Mouse (Mus musculus): ENCODE measurements at regions not wholly inside any gene's neighbourhood (a gene's known extent, or its start where the extent isn't known, plus 50 kb on each side); places are given as distances from the start of the nearest gene placed in this dataset.

- H3K4me1 ChIP-seq (replicated peaks; ENCODE audit: control insufficient read depth, insufficient read depth, low read length), result no peaks in the 10 kb centered on the region
- DNase-seq (ENCODE audit: low spot score) (no peak), ATAC-seq (replicated peaks; ENCODE audit: low FRiP score) (no peak)
- H3K4me2 ChIP-seq, result no peak overlapping the region
- H3K36me3 ChIP-seq (ENCODE audit: control insufficient read depth, insufficient read depth, low read length), result no peaks in the 10 kb centered on the region
- no peak overlapping the region for H3K4me3 ChIP-seq (ENCODE audit: low read depth, low read length)
- no peak overlapping the region for H3K9ac ChIP-seq (ENCODE audit: low read depth, low read length)
- no peaks in the 10 kb centered on the region for H3K9me3 ChIP-seq (ENCODE audit: control insufficient read depth, low read length)
- H3K27ac ChIP-seq (ENCODE audit: low read depth, low read length), result no peak overlapping the region
- no peaks in the 10 kb centered on the region for H3K27me3 ChIP-seq (replicated peaks; ENCODE audit: control insufficient read depth, insufficient read depth, low read length)
- WGBS, result 73% methylated on average over 11 of the region's 11 CpGs
These were observed 292.1 kb downstream of the Plpp3 start for GRCm38 (mm10) chr4:105449046-105449860.

- Histone ChIP-seq H3K9ac (ENCODE audit: low read depth, low read length) (no peak overlapping the region), H3K27me3 (replicated peaks; ENCODE audit: control insufficient read depth, insufficient read depth, low read length) (no peaks in the 10 kb centered on the region), H3K36me3 (ENCODE audit: control insufficient read depth, insufficient read depth, low read length) (no peaks in the 10 kb centered on the region), H3K27ac (ENCODE audit: low read depth, low read length) (no peak overlapping the region), H3K4me3 (ENCODE audit: low read depth, low read length) (no peak overlapping the region), H3K9me3 (ENCODE audit: control insufficient read depth, low read length) (no peaks in the 10 kb centered on the region), H3K4me2 (no peak overlapping the region), H3K4me1 (replicated peaks; ENCODE audit: control insufficient read depth, insufficient read depth, low read length) (no peaks in the 10 kb centered on the region)
- ATAC-seq (replicated peaks; ENCODE audit: low FRiP score) (no peak), DNase-seq (ENCODE audit: low spot score) (no peak)
- WGBS, result 84% methylated on average over 4 of the region's 4 CpGs
These were observed 293.7 kb downstream of the Plpp3 start for GRCm38 (mm10) chr4:105450881-105451280.

- Histone ChIP-seq H3K27me3 (replicated peaks; ENCODE audit: control insufficient read depth, insufficient read depth, low read length) (no peaks in the 10 kb centered on the region), H3K4me3 (ENCODE audit: low read depth, low read length) (no peak overlapping the region), H3K36me3 (ENCODE audit: control insufficient read depth, insufficient read depth, low read length) (no peaks in the 10 kb centered on the region), H3K4me2 (no peak overlapping the region), H3K27ac (ENCODE audit: low read depth, low read length) (no peak overlapping the region), H3K9ac (ENCODE audit: low read depth, low read length) (no peak overlapping the region), H3K9me3 (ENCODE audit: control insufficient read depth, low read length) (no peaks in the 10 kb centered on the region), H3K4me1 (replicated peaks; ENCODE audit: control insufficient read depth, insufficient read depth, low read length) (no peaks in the 10 kb centered on the region)
- ATAC-seq (replicated peaks; ENCODE audit: low FRiP score) (no peak), DNase-seq (ENCODE audit: low spot score) (no peak)
- WGBS, result 80% methylated on average over 2 of the region's 2 CpGs
These were observed 294.7 kb downstream of the Plpp3 start for GRCm38 (mm10) chr4:105451871-105452270.

- Histone ChIP-seq H3K27ac (ENCODE audit: low read depth, low read length) (no peak overlapping the region), H3K9ac (ENCODE audit: low read depth, low read length) (no peak overlapping the region), H3K4me2 (no peak overlapping the region), H3K9me3 (ENCODE audit: control insufficient read depth, low read length) (no peaks in the 10 kb centered on the region), H3K4me1 (replicated peaks; ENCODE audit: control insufficient read depth, insufficient read depth, low read length) (no peaks in the 10 kb centered on the region), H3K27me3 (replicated peaks; ENCODE audit: control insufficient read depth, insufficient read depth, low read length) (no peaks in the 10 kb centered on the region), H3K4me3 (ENCODE audit: low read depth, low read length) (no peak overlapping the region), H3K36me3 (ENCODE audit: control insufficient read depth, insufficient read depth, low read length) (no peaks in the 10 kb centered on the region)
- ATAC-seq (replicated peaks; ENCODE audit: low FRiP score) (no peak), DNase-seq (ENCODE audit: low spot score) (no peak)
- WGBS, result 78% methylated on average over 11 of the region's 11 CpGs
These were observed 299.9 kb downstream of the Plpp3 start for GRCm38 (mm10) chr4:105456955-105457621.

- Histone ChIP-seq H3K36me3 (ENCODE audit: control insufficient read depth, insufficient read depth, low read length) (no peaks in the 10 kb centered on the region), H3K4me1 (replicated peaks; ENCODE audit: control insufficient read depth, insufficient read depth, low read length) (no peaks in the 10 kb centered on the region), H3K27me3 (replicated peaks; ENCODE audit: control insufficient read depth, insufficient read depth, low read length) (no peaks in the 10 kb centered on the region), H3K9ac (ENCODE audit: low read depth, low read length) (no peak overlapping the region), H3K4me3 (ENCODE audit: low read depth, low read length) (no peak overlapping the region), H3K27ac (ENCODE audit: low read depth, low read length) (no peak overlapping the region), H3K9me3 (ENCODE audit: control insufficient read depth, low read length) (no peaks in the 10 kb centered on the region), H3K4me2 (no peak overlapping the region)
- ATAC-seq (replicated peaks; ENCODE audit: low FRiP score) (no peak), DNase-seq (ENCODE audit: low spot score) (no peak)
- 70% methylated on average over 3 of the region's 3 CpGs for WGBS
These were observed 303.0 kb downstream of the Plpp3 start for GRCm38 (mm10) chr4:105459991-105460688.

GRCm38 (mm10) chr4:105460689-105461005 lies 303.5 kb downstream of the Plpp3 start:
- H3K4me1 ChIP-seq (replicated peaks; ENCODE audit: control insufficient read depth, insufficient read depth, low read length), result no peaks in the 10 kb centered on the region
- no peak overlapping the region for H3K4me2 ChIP-seq
- no peak overlapping the region for H3K27ac ChIP-seq (ENCODE audit: low read depth, low read length)
- H3K27me3 ChIP-seq (replicated peaks; ENCODE audit: control insufficient read depth, insufficient read depth, low read length), result no peaks in the 10 kb centered on the region
- DNase-seq (ENCODE audit: low spot score) (no peak), ATAC-seq (replicated peaks; ENCODE audit: low FRiP score) (no peak)
- no peak overlapping the region for H3K4me3 ChIP-seq (ENCODE audit: low read depth, low read length)
- H3K9me3 ChIP-seq (ENCODE audit: control insufficient read depth, low read length), result no peaks in the 10 kb centered on the region
- no peak overlapping the region for H3K9ac ChIP-seq (ENCODE audit: low read depth, low read length)
- WGBS, result 68% methylated on average over 2 of the region's 2 CpGs
- H3K36me3 ChIP-seq (ENCODE audit: control insufficient read depth, insufficient read depth, low read length), result no peaks in the 10 kb centered on the region

GRCm38 (mm10) chr4:105467811-105468210 lies 310.7 kb downstream of the Plpp3 start:
- no peaks in the 10 kb centered on the region for H3K9me3 ChIP-seq (ENCODE audit: control insufficient read depth, low read length)
- WGBS, result 80% methylated on average over 7 of the region's 7 CpGs
- H3K27me3 ChIP-seq (replicated peaks; ENCODE audit: control insufficient read depth, insufficient read depth, low read length), result no peaks in the 10 kb centered on the region
- no peak overlapping the region for H3K4me3 ChIP-seq (ENCODE audit: low read depth, low read length)
- no peak overlapping the region for H3K9ac ChIP-seq (ENCODE audit: low read depth, low read length)
- H3K27ac ChIP-seq (ENCODE audit: low read depth, low read length), result no peak overlapping the region
- H3K36me3 ChIP-seq (ENCODE audit: control insufficient read depth, insufficient read depth, low read length), result no peaks in the 10 kb centered on the region
- DNase-seq (ENCODE audit: low spot score) (no peak), ATAC-seq (replicated peaks; ENCODE audit: low FRiP score) (no peak)
- H3K4me2 ChIP-seq, result no peak overlapping the region
- no peaks in the 10 kb centered on the region for H3K4me1 ChIP-seq (replicated peaks; ENCODE audit: control insufficient read depth, insufficient read depth, low read length)

- Histone ChIP-seq H3K27ac (ENCODE audit: low read depth, low read length) (no peak overlapping the region), H3K4me2 (no peak overlapping the region), H3K4me1 (replicated peaks; ENCODE audit: control insufficient read depth, insufficient read depth, low read length) (no peaks in the 10 kb centered on the region), H3K27me3 (replicated peaks; ENCODE audit: control insufficient read depth, insufficient read depth, low read length) (no peaks in the 10 kb centered on the region), H3K9me3 (ENCODE audit: control insufficient read depth, low read length) (no peaks in the 10 kb centered on the region), H3K36me3 (ENCODE audit: control insufficient read depth, insufficient read depth, low read length) (no peaks in the 10 kb centered on the region), H3K9ac (ENCODE audit: low read depth, low read length) (no peak overlapping the region), H3K4me3 (ENCODE audit: low read depth, low read length) (no peak overlapping the region)
- WGBS, result 39% methylated on average over 6 of the region's 6 CpGs
- no peak for ATAC-seq (replicated peaks; ENCODE audit: low FRiP score)
- no peak for DNase-seq (ENCODE audit: low spot score)
These were observed 312.2 kb downstream of the Plpp3 start for GRCm38 (mm10) chr4:105469300-105469821.
